Mouse (Mus musculus) liver, adult 2 months (tissue): ENCODE data around the gene 9630041A04Rik.

Source experiments
- CTCF ChIP-seq: fragments of 200-500 bp; IDR thresholded peaks from 2 replicates; pipeline ENCODE4 v1.5.1; 2011; ENCODE audit warnings: low read depth, low read length, control low read depth
- POLR2A ChIP-seq: fragments of 200-500 bp; IDR thresholded peaks from 2 replicates; pipeline ENCODE4 v1.6.1; 2011; ENCODE audit warnings: low read length, control low read depth; ENCODE audit not compliant: insufficient read depth; ENCODE audit errors: extremely low read depth

- TF ChIP-seq POLR2A: no peak
- no peak for TF ChIP-seq CTCF
Observed at GRCm38 (mm10) chr9:101907747-101908255, 46.2 kb downstream of the 9630041A04Rik start.
